Mouse (Mus musculus): ENCODE results near the gene Tulp3.
"Not testable (repeated sequence)": the region's sequence is repeated elsewhere in the genome, so short reads cannot be mapped to it uniquely, and the experiment has no call there.

Gene Tulp3

DNA sequence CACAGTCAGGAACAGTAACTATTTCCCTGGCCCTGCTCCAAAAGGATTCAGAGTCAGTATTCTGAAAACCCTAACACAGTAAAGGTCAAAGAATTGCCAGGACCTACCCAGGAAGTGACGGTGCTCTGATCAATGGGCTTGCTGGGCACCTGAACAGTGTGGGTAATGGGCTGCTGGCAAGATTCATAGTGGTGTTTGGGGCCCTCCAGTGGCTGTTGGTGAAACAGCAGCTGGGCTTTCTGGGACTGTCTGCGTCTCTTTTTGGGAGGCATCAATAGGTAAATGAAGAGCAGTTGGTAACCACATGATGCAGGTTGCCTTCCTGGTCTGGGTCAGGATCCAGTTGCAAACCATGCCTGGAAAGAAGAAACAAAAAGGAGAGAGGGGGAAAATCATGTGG, 3.3 kb upstream of the Tulp3 start:
- peak; percentile 79 for DNase-seq (ENCODE audit: low spot score)

GRCm38 (mm10) chr6:128355201-128355681, 410 bp downstream of the Tulp3 start:
- peak; percentile 66 for DNase-seq (ENCODE audit: low spot score)

- DNase-seq (ENCODE audit: low spot score): no peak
Observed at GRCm38 (mm10) chr6:128354140-128354539, 1.5 kb downstream of the Tulp3 start.

DNA sequence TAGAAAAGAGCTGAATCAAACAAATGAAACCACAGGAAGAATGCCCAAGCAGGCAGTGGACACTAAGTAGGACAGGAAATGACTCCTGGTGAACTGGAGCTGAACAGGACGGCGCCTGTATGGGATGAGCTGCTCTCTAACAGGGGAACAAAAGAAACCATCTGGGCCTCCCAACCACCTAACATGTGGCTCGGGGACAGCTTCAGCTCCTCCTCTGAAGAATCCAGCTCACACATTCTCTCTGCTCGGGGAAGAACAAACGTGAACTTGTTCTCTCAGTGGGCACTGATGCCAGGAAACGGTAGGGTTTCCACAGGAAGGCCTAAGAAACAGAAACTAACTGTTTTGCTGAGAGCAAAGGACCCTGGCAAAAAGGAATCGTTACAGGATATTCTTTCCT, 5.9 kb downstream of the Tulp3 start:
- DNase-seq (ENCODE audit: low spot score): no peak

DNA sequence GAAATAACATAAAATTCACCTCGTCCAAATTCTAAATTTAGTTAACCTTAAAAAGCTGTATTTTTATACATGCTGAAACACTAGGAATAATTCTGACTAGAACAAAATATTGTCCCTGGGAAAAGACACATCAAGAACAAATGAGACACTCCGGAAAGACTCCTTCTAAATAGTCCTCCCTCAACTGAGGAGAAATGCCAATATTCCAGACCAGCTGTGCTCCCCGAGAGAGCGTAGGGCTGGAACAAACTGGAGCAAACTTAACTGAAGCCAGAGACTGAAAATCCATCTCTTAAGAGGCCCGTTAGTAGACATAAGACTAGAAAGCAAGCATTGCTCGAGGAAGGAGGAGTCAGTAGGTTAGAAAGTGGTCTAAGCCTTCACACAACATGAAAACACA, 8.9 kb downstream of the Tulp3 start:
- no peak for DNase-seq (ENCODE audit: low spot score)

- no peak for DNase-seq (ENCODE audit: low spot score)
Observed at GRCm38 (mm10) chr6:128345623-128346022, 10.0 kb downstream of the Tulp3 start.

GRCm38 (mm10) chr6:128341956-128342723, 13.5 kb downstream of the Tulp3 start:
- DNase-seq (ENCODE audit: low spot score): no peak

GRCm38 (mm10) chr6:128338876-128339275, 16.8 kb downstream of the Tulp3 start:
- no peak for DNase-seq (ENCODE audit: low spot score)

GRCm38 (mm10) chr6:128337467-128337866, 18.2 kb downstream of the Tulp3 start:
- no peak for DNase-seq (ENCODE audit: low spot score)

DNA sequence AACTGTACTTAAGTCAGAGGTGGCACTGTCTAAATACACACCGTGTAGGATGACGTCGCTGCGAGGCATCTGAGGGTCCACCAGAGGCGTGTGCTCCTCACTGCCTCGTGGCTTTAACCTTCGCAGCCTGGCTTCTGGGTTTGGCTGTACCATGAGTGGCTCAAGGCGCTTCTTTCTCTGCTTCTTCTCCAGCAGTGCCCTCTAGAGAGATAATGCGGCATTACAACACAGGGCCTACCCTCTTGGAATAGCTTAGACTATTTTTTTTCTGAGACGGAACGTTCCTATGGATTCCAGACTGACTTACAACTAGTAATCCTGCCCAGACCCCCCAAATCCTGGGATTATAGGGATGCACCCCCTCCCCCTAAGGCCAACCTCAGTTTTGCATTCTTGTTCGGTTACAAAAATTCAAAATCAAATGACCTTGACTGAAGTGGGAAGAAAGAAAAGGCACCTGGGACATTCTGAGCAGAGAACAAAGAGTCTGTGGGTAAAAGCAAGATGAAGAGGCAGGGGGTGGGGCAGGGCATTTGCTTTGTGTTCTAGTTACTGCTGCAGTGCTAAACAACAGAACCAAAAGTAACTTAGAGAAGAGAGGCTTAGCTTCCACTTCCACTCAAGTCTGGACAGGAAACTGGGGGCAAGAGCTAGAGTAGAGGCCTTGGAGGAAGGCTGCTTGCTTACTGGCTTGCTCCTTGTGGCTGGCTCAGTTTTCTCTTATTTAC, 21.1 kb downstream of the Tulp3 start:
- peak; percentile 88 for DNase-seq (ENCODE audit: low spot score)

- DNase-seq (ENCODE audit: low spot score): peak; percentile 60
Observed at GRCm38 (mm10) chr6:128318317-128318716, 37.3 kb downstream of the Tulp3 start.

DNA sequence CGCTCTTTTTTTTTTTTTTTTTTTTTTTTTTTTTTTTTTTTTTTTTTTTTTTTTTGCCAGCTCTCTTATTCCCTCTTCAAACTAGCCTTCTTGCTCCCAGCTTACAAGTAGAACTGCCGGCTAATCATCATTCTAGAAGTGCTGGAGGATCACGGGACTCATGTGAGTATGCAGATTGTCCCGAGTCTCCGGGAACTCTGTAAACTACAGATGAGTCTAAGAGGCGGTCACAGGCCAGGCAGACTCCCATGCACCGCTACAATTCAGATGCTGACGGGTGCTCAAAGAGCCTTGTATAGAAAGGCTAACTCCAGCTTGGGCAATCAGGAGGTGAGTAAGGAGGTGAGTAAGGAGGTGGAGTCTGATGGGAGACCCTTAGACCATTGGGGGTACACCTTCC, 40.1 kb downstream of the Tulp3 start:
- no peak for DNase-seq (ENCODE audit: low spot score)

DNA sequence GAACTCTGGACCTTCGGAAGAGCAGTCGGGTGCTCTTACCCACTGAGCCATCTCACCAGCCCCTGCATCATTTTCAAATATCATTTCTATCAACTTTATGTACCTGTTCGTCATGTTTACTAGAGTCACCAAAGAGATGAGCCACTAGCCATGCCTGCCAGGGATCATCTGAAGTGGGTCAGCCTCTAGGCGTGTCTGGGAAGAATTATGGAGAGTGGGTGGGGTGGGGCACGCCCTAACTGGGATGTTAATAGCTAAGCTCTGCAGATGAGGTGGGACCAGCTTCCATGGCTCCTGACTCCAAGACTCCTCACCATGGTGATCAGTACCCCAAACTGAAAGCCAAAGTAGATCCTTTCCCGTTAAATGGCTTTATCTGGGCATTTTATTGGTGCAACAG, 40.9 kb downstream of the Tulp3 start:
- DNase-seq (ENCODE audit: low spot score): no peak

DNA sequence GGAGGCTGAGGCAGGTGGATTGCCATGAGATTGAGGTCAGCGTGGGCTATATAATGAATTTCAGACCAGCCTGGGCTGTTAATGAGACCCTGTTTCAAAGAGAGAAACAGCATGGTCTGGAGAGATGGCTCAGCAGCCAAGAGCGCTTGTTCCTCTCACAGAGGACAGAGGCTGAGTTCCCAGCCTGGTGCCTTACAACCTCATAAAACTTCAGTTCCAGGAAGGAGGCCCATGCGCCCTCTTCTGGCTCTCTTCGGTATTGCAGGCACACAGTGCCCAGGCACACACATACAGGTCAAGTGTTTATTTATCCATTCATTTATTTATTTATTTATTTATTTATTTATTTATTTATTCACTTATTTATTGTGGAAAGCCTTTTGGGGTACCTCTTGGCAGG, 47.3 kb downstream of the Tulp3 start:
- peak; percentile 81 for DNase-seq (ENCODE audit: low spot score)

GRCm38 (mm10) chr6:128304801-128305200, 50.9 kb downstream of the Tulp3 start:
- DNase-seq (ENCODE audit: low spot score): no peak

- not testable (repeated sequence) for DNase-seq (ENCODE audit: low spot score)
Observed at GRCm38 (mm10) chr6:128302640-128303039, 53.0 kb downstream of the Tulp3 start.

GRCm38 (mm10) chr6:128301891-128302290, 53.8 kb downstream of the Tulp3 start:
- no peak for DNase-seq (ENCODE audit: low spot score)

- DNase-seq (ENCODE audit: low spot score): no peak
Observed at GRCm38 (mm10) chr6:128301458-128301857, 54.2 kb downstream of the Tulp3 start.

GRCm38 (mm10) chr6:128300134-128301001, 55.3 kb downstream of the Tulp3 start, which contains the start of gene Tead4:
Tead4 (minus strand) TSS chr6:128300823.
- peak; percentile 75 for DNase-seq (ENCODE audit: low spot score)

GRCm38 (mm10) chr6:128299292-128300133, 56.1 kb downstream of the Tulp3 start:
- no peak for DNase-seq (ENCODE audit: low spot score)

GRCm38 (mm10) chr6:128298246-128298645, 57.4 kb downstream of the Tulp3 start:
- no peak for DNase-seq (ENCODE audit: low spot score)
